Mouse (Mus musculus): ENCODE data around the gene Cd209f.
"Not testable (repeated sequence)": the region's sequence is repeated elsewhere in the genome, so short reads cannot be mapped to it uniquely, and the experiment has no call there.

Cd209f gene

DNA sequence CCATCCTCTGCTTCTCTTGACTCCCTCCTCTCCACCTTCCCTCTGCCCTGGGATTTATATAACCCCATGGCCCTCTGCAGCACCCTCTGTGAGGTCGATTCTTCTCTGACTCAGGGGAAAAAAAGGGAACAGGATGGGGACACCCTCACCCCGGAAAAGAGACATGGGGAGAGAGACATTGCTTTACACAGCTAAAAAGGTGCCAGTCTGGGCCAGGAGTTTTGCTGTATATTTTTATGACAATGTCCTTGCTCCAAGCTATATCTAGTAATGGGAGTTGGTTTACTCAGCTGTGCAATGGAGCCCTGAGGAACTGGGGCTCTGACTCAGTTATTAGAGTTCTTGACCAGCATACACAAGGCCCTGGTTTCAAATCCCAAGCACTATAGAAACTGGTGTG, at the start of gene Cd209f:
Gene Cd209f, minus strand, starts transcription at position 101 of the 400 bp plus-strand sequence.
- TF ChIP-seq GATA4 (IDR thresholded peaks at IDR 0.05; ENCODE audit: insufficient replicate concordance, low read length): not testable (repeated sequence)

DNA sequence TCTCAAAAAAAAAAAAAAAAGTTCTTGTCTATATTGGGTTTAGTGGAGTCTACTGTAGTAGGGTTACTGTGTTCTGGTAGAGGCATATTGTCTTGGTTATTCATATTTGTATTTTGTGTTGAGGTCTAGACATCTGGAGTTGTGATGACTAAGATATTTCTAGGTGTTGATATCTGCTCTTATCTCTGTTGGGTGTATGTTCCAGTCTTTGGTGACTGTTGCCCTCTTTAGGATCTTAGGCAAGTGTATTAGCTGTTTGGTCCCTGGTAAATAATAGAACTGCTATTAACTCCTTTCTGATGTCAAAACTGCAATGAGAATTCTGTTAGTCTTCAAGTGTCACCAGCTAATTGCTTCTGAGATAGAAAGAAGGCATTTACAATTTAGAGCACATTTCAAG, 49.2 kb upstream of the Cd209f start:
- TF ChIP-seq GATA4 (IDR thresholded peaks at IDR 0.05; ENCODE audit: insufficient replicate concordance, low read length): no peak

DNA sequence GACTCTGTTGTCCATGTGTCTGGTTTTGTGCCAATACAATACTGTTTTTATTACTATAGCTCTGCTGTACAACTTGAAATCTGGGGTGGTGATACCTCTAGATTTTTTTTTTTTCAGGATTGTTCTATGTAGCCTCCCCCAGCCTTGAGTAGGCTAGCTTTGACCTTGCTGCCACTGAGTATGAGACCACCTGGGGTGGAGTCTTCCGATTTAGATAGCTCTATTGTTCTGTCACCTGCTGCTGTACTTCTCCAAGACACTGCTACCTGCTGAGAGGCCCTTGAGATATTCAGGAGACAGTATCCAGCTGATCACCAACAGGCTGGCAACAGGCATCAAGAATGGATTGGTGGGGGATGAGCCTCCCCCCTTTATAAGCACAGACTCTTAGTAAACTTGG, 41.6 kb upstream of the Cd209f start:
- TF ChIP-seq GATA4 (IDR thresholded peaks at IDR 0.05; ENCODE audit: insufficient replicate concordance, low read length): no peak

DNA sequence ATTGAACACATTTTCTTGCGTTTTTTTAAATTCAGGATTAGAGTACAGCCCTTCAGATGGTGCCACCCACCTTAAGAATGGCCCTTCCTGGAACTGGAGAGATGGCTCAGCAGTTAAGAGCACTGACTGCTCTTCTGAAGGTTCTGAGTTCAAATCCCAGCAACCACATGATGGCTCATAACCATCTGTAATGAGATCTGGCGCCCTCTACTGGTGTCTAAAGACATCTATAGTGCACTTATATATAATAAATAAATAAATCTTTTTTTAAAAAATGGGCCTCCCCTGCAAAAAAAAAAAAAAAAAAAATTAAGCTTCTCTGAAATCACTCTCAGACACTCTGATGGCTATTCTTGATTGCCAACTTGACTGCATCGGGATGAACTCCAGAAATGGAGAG, 36.1 kb upstream of the Cd209f start:
- TF ChIP-seq GATA4 (IDR thresholded peaks at IDR 0.05; ENCODE audit: insufficient replicate concordance, low read length): no peak

- TF ChIP-seq GATA4 (IDR thresholded peaks at IDR 0.05; ENCODE audit: insufficient replicate concordance, low read length): no peak
These were observed 34.3 kb upstream of the Cd209f start for GRCm38 (mm10) chr8:4139660-4140646.

DNA sequence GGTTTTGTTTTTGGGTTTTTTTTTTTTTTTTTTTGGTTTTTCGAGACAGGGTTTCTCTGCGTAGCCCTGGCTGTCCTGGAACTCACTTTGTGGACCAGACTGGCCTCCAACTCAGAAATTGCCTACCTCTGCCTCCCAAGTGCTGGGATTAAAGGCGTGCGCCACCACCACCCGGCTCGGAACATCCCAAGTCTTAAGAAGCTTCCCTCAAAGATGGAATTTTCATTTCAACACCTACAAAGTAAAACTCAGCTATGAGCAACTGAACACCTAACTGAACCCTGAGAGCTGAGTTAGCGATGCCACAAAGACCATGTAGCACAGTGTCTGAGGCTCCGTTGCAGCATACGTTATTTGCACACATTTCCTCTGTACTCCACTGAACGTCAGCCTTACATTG, 28.2 kb upstream of the Cd209f start, which contains the start of gene Cd209g:
Gene Cd209g, plus strand, starts transcription at position 301 of the 400 bp plus-strand sequence.
- TF ChIP-seq GATA4 (IDR thresholded peaks at IDR 0.05; ENCODE audit: insufficient replicate concordance, low read length): no peak
